Mouse (Mus musculus): ENCODE data around the gene C1qtnf3. TPM values are rescaled to one million over a fixed set of nuclear protein-coding genes. Genes with fewer than 3 reads are reported as not detected.
A peak's percentile ranks its signal among the peaks of the same experiment; 100 is the strongest.

C1qtnf3 gene
- 0.13 TPM in 1 of 2 replicates, not detected in the other for total RNA-seq (2014; rRNA removed)
- 0.05 TPM in 2 replicates for polyA plus RNA-seq (2012; rRNA removed)

DNA sequence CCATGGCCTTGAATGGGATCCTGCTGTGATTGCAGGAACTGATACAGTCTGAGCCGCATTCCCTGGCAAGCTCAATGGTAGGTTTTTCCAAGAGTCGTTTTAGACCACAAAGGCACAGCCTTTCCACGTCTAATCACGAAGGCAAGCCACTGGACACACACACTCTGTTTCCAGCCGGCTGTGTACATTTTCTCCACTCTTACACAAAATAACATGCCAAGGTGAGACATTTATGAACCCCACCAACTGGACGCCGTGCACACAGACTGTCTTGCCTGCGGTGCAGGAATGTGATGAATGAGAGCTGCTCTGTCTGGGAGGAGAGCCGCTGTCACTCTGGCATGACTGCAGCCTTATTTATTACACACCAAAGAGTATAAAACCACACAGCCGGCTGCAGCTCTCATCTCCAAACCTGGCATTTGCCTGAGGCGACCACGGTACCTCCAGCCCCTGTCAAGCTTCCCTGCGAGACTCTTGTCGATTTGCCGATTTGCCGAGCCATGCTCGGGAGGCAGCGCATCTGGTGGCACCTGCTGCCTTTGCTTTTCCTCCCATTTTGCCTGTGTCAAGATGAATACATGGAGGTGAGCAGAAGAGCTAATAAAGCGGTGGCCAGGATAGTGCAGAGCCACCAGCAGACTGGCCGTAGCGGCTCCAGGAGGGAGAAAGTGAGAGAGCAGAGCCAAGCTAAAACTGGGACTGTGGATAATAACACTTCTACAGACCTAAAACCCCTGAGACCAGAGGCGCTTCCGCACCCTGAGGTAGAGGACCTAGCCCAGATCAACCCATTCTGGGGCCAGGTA lies at the start of gene C1qtnf3:
C1qtnf3 (plus strand) TSS at position 382 of the 809 bp plus-strand sequence.
- WGBS, result 95% methylated on average over 23 of the region's 23 CpGs
- DNase-seq (ENCODE audit: extremely low read depth, low read depth, low spot score), result no peak
- no peaks in the 10 kb centered on the region for H3K27me3 ChIP-seq (ENCODE audit: control insufficient read depth, insufficient read depth, low read length)
- H3K27ac ChIP-seq (replicated peaks; ENCODE audit: insufficient read depth, low read depth, low read length), result no peak within 1 kb of the TSS
- TF ChIP-seq POLR2A (IDR thresholded peaks at IDR 0.05; ENCODE audit: extremely low read depth, insufficient read depth, low read length) (no peak), CTCF (IDR thresholded peaks at IDR 0.05; ENCODE audit: low read depth, low read length) (no peak)
- no peak within 1 kb of the TSS for H3K9ac ChIP-seq (ENCODE audit: low read depth, low read length)
- no peaks in the 10 kb centered on the region for H3K36me3 ChIP-seq (ENCODE audit: control insufficient read depth, insufficient read depth, low read length)
- H3K79me2 ChIP-seq (ENCODE audit: control insufficient read depth, insufficient read depth, low read length), result no peaks in the 10 kb centered on the region
- H3K4me1 ChIP-seq (ENCODE audit: control insufficient read depth, insufficient read depth, low read length), result peaks cover 18% of the 10 kb centered on the region
- H3K4me3 ChIP-seq (ENCODE audit: insufficient read depth, low read depth, low read length), result no peak within 1 kb of the TSS

DNA sequence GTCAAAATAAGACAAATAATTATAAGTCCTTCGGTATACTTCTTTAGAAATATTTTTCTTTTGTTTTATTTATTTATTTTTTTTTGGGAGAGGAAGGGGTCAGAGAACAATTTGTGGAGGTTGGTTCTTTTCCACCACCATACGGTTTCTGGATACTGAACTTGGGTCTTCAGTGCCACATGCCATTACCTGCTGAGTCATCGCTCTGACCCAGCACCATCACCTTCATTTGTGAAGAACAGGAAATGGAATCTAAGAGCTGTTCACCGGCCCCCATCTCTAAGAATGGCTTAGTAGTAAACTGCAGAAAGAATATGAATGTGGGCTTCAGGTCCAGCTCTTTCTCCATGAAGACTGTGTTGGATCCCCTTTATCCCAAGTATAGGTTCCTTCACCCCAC lies 49.8 kb upstream of the C1qtnf3 start:
- Histone ChIP-seq H3K4me1 (ENCODE audit: control insufficient read depth, insufficient read depth, low read length) (peaks cover 8% of the 10 kb centered on the region; the same call in 1 of the 2 replicates), H3K36me3 (ENCODE audit: control insufficient read depth, insufficient read depth, low read length) (no peaks in the 10 kb centered on the region), H3K27me3 (ENCODE audit: control insufficient read depth, insufficient read depth, low read length) (no peaks in the 10 kb centered on the region), H3K79me2 (ENCODE audit: control insufficient read depth, insufficient read depth, low read length) (no peaks in the 10 kb centered on the region), H3K27ac (replicated peaks; ENCODE audit: insufficient read depth, low read depth, low read length) (peak overlapping the region; percentile 73), H3K4me3 (ENCODE audit: insufficient read depth, low read depth, low read length) (no peak overlapping the region), H3K9ac (ENCODE audit: low read depth, low read length) (no peak overlapping the region)
- 25% methylated on average over 4 of the region's 4 CpGs for WGBS
- DNase-seq (ENCODE audit: extremely low read depth, low read depth, low spot score), result no peak
- no peak for TF ChIP-seq CTCF (IDR thresholded peaks at IDR 0.05; ENCODE audit: low read depth, low read length)
- no peak for TF ChIP-seq POLR2A (IDR thresholded peaks at IDR 0.05; ENCODE audit: extremely low read depth, insufficient read depth, low read length)

DNA sequence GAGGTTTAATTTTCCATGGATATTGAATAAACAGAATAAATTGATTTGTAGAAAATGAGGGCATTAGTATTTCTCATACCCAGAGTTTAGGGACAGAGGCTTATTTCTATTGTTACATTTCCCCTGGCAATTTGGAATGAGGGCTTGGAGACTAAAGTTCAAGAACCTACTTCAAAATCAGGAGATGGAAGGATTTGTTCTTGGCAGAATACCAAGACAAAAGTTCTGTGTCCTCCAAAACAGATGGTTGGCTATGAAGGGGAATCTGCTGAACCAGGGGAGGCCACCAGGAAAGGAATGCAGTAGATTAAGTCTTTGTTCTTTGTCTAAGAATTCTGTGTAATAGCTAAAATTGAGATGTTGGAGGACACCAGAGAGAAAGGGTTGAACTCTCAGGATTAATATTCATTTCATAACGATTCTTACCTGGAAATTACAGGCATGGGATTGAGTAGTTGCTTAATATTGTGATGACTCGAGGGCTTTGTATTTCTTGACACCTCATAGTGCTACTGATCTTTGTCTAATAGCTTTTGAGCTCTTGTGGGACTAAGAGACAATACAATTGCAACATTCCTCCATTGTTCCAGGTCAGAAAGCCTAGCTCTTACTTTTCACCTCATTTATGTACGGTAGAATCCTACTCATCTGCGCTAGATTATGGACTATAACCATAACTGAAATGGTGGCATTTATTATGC lies 35.4 kb upstream of the C1qtnf3 start:
- Histone ChIP-seq H3K27me3 (ENCODE audit: control insufficient read depth, insufficient read depth, low read length) (no peaks in the 10 kb centered on the region), H3K27ac (replicated peaks; ENCODE audit: insufficient read depth, low read depth, low read length) (peak overlapping the region; percentile 66), H3K79me2 (ENCODE audit: control insufficient read depth, insufficient read depth, low read length) (no peaks in the 10 kb centered on the region), H3K36me3 (ENCODE audit: control insufficient read depth, insufficient read depth, low read length) (no peaks in the 10 kb centered on the region), H3K4me3 (ENCODE audit: insufficient read depth, low read depth, low read length) (no peak overlapping the region), H3K9ac (ENCODE audit: low read depth, low read length) (no peak overlapping the region), H3K4me1 (ENCODE audit: control insufficient read depth, insufficient read depth, low read length) (peaks cover 28% of the 10 kb centered on the region; the same call in 1 of the 2 replicates)
- DNase-seq (ENCODE audit: extremely low read depth, low read depth, low spot score), result peak; percentile 70
- no peak for TF ChIP-seq CTCF (IDR thresholded peaks at IDR 0.05; ENCODE audit: low read depth, low read length)
- WGBS, result 66% methylated on average over 4 of the region's 4 CpGs

DNA sequence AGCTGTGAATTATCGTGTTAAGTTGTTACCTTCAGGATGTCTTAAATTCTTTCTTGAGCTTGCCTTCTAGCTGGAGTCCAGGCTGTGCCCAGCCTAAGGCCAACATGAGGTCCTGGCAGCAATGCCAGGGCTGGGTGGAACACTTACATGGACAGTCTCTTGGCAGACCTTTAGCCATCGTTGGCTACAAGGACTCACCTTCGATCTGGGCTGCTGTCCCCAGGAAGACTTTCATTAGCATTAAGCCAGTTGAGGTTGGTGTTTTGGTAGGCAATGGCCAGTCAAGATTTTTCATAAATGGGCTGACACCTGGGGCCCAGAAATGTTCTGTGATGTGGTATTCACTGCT lies 34.8 kb upstream of the C1qtnf3 start:
- H3K79me2 ChIP-seq (ENCODE audit: control insufficient read depth, insufficient read depth, low read length), result no peaks in the 10 kb centered on the region
- TF ChIP-seq CTCF (IDR thresholded peaks at IDR 0.05; ENCODE audit: low read depth, low read length) (no peak), POLR2A (IDR thresholded peaks at IDR 0.05; ENCODE audit: extremely low read depth, insufficient read depth, low read length) (no peak)
- DNase-seq (ENCODE audit: extremely low read depth, low read depth, low spot score), result peak; percentile 90
- no peak overlapping the region for H3K27ac ChIP-seq (replicated peaks; ENCODE audit: insufficient read depth, low read depth, low read length)
- peaks cover 28% of the 10 kb centered on the region; the same call in 1 of the 2 replicates for H3K4me1 ChIP-seq (ENCODE audit: control insufficient read depth, insufficient read depth, low read length)
- H3K36me3 ChIP-seq (ENCODE audit: control insufficient read depth, insufficient read depth, low read length), result no peaks in the 10 kb centered on the region
- H3K9ac ChIP-seq (ENCODE audit: low read depth, low read length), result no peak overlapping the region
- no peak overlapping the region for H3K4me3 ChIP-seq (ENCODE audit: insufficient read depth, low read depth, low read length)
- 42% methylated on average over 3 of the region's 3 CpGs for WGBS
- H3K27me3 ChIP-seq (ENCODE audit: control insufficient read depth, insufficient read depth, low read length), result no peaks in the 10 kb centered on the region

DNA sequence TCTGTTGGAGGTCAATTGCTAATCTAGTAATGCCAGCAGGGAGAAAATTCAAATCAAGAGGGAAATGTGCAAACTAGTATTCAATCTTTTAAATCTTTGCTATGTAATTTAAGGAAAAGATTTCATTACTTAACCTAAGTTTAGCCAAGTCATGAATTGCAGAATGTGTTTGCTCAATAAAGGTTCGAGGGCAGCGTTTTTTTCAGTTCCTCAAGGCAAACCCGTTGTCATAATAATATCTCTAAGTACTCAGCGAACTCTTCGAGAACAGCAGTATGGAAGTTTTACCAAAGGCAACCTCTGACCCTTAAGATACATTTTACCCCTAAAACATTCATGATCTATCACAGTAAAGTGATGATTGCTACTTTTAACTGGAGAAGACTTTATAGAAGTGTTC lies 31.9 kb upstream of the C1qtnf3 start:
- DNase-seq (ENCODE audit: extremely low read depth, low read depth, low spot score), result peak; percentile 21
- no peak for TF ChIP-seq POLR2A (IDR thresholded peaks at IDR 0.05; ENCODE audit: extremely low read depth, insufficient read depth, low read length)
- no peak for TF ChIP-seq CTCF (IDR thresholded peaks at IDR 0.05; ENCODE audit: low read depth, low read length)
- Histone ChIP-seq H3K4me1 (ENCODE audit: control insufficient read depth, insufficient read depth, low read length) (peaks cover 29% of the 10 kb centered on the region), H3K79me2 (ENCODE audit: control insufficient read depth, insufficient read depth, low read length) (no peaks in the 10 kb centered on the region), H3K27me3 (ENCODE audit: control insufficient read depth, insufficient read depth, low read length) (no peaks in the 10 kb centered on the region), H3K27ac (replicated peaks; ENCODE audit: insufficient read depth, low read depth, low read length) (peak overlapping the region; percentile 27; the same call in 1 of the 2 replicates), H3K9ac (ENCODE audit: low read depth, low read length) (no peak overlapping the region), H3K4me3 (ENCODE audit: insufficient read depth, low read depth, low read length) (no peak overlapping the region), H3K36me3 (ENCODE audit: control insufficient read depth, insufficient read depth, low read length) (no peaks in the 10 kb centered on the region)
- WGBS, result 35% methylated on average over 5 of the region's 5 CpGs
